Mouse (Mus musculus) lung, postnatal 4 days (tissue): ENCODE measurements at regions not wholly inside any gene's neighbourhood (a gene's known extent, or its start where the extent isn't known, plus 50 kb on each side); places are given as distances from the start of the nearest gene placed in this dataset.

ENCODE experiments used
- DNase-seq, 2 experiments: peaks; one replicate each; pipeline ENCODE4 v3.0.0; 2021

DNA sequence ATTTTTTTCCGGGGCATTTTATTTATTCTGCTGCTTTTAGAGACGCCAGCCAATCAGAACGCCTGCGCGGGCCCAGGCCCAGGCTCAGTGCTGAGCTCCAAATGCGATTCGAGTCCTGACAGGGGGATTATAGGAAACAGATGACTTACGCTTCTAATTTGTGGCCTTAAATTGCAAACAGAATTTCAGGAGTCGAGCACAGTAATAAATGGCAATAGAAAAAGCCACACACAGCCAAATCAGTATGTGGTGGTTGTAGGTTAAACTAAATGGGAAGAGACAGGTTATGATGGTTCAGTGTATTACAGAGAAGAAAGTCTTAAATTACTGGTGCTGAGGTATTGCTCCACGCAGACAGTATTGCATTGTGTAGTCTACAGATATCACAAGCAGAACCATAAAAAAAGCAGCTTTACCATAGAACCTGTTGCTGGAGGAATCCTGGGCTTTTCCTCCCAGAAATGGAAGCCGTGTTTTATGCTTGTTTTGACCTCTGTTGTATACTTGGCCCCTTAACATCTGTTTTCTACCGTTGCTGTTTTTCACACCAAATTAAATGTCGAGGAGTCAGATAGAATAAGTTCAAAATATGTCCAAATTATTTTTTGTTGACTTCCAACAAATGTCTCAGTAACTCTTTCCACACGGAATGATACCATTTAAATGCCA, 110.2 kb upstream of the Zeb2 start:
- DNase-seq, result no peak

DNA sequence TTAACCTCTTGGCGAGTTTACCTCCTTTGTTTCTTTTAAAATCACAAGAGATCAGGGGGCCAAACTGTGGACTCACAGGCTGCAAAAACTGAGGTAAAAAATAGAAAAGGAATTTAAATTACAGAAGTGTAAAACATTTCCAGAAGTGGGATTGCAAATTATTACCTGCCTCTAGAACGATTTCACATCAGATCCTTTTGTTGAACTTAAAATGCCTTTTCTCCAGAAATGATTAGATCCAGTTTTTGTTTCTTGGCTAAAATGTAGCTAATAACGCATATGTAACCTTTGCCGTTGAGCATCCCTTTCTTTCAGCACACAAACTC, 108.8 kb upstream of the Zeb2 start:
- DNase-seq, result no peak

DNA sequence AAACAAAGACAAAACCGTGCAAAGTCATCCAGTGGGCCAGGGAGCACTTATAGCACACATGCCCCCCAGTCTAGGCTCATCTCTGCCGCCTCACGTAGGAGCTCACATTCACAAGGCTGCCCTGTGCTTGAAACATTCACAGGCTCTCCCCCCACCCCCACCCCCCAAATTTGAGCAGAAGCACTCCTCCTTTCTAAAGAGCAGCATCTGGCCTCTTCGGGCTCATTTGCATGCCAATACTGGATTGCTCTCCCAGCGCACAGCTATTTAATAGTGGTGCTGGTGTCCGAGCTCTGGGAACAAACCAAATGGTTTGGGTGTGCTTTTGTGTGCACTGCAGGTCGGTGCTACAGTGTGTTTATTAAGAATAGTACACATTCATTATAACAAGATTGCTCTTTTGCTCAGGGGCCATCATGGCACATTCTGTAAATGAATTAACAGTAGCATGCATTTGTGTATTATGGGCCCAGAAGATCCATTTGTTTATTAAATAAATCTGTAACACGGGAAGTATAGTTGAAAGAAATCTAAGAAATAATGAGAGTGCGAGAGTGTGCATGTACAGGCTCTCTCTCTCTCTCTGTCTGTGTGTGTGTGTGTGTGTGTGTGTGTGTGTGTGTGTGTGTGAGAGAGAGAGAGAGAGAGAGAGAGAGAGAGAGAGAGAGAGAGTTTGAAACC, 108.3 kb upstream of the Zeb2 start:
- DNase-seq, result no peak

DNA sequence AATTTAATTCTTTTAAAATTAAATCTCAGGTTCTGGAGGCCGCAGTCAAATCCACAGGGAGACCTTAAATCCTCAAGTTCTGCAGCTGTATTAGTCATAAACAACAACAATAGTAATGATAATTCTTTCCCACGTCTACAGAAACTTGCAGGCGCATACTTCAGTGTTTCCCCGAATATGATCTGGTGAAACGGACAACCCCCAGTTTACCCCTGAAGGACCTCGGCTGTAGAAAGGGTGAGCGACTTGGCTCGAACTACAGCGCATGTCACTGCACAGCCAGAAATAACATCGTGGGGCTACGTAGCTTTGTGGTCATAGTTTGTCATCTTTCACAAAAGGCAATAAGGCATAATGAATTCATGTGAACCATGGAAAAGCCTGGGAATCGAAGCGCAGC, 105.0 kb upstream of the Zeb2 start:
- DNase-seq, result no peak

DNA sequence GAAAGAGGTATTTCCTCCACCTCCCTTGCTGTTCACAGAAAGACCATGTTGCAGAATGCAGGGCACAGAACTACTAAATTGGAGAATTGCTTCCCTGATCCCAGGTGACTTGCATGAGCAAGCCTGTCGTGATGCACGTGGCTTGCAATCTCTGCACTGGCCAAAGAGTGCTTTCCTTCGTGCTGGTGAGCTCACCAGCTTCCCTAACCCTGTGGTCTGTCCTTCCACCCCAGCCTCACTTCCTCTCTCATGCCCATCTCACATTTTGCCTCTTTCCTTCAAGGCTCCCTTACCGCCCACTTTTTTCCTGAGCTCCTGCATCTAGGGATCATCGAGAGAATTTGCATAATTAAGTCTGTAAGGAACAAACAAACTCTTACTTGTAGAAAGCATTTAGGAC, 102.7 kb upstream of the Zeb2 start:
- no peak for DNase-seq

DNA sequence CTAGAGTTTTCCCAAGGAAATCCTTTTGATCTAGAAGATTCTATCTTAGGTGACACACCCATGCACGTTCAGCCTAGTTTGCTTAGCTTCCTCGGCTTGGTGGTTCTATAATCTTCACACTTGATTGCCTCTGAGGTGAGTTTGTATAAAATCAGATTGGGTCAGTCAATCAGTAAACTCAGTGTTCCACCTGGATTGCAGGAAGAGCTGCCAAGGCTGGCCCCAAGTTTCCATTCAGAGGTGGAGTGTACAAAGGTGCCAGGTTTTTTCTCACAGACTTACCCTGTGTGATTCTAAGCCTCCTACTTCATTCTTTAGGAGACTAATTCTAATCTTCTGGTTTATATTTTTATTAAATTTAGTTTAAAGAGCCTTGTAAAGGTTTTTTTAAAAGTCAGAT, 95.6 kb upstream of the Zeb2 start:
- no peak for DNase-seq

DNA sequence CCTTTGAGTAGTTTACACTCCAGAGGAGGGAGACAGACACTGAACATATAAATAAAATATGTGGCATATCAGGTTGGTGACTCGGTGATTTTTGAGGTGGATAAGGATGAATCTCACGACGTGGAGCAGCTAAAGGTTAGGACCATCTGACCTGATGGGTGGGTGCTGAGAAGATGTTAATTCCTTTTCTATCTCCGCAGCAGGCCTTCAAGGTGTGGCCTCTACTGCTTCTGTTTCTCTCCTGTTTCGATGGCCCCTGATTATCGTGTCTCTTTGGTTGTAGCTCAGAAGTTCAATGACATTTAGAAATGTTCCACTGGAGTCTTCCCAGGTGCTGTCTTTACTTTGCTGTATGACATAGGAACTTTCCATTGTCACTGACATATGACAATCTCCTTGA, 91.3 kb upstream of the Zeb2 start:
- DNase-seq, result no peak

DNA sequence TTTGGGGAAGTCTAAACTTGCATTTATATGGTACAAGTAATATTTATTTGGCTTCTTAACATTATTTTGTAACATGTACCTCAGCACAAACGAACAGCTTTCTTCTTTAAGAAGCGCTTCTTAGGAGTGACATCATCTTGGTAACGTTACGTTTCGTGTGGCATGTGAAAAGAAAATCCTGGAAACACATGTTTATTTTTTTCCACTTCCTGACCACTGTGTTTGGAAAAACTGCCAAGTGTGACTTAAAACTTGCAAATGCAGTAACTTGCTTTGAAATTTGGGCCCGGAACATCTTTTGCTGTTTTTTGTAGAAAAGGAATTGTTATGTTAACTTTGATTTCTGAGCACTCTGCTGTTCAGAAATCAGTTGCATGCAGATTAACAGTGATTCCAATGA, 88.6 kb upstream of the Zeb2 start:
- no peak for DNase-seq

DNA sequence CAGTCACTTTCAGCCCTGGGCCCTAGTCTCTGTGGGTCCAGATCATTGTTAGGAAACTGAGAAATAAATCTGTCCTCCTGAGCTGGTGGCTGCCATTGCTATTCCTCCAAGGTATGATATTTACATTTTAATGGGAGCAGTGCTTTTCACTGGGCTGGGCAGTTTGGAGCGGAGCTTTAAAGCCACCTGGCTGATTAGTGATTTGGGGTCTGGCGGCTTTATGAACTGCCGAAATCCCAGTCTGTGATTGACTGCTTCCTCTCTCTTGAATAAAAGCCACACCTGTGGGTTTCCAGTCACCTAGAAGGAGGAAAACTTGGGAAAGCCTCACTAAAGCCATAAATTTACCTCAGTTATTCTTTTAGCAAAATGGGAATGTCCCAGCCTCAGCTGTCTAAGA, 88.0 kb upstream of the Zeb2 start:
- DNase-seq, result no peak

DNA sequence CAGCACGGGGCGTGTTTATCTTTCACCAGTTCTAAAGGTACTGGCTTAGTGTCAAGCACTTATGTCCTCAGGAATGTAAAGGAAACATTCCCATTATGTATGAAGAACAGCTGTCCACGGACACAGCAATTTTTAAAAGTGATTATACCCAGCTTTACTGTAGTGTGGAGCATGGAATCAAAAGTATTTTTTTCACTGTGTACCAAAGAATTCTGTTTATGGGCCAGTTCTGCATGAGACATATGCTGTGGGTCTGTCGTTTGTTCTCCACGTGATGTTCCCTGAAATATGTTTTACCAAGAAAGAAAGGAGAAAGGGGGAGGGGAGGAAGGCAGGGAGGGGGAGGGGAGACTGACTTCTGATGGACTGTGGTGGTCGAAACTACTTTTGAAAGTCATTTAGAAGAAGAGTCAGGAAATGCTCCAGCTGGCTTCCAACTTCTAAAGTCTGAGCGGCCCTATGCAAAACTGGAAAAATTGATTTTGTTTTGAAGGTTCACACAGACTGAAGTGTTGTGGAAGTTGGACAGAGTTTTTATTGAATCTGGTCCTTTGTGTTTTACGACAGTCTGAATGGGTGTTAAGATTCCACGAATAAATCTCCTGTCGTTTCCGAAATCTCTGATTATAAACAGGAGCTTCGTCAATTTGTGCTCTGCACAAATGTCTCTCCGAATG, 80.9 kb upstream of the Zeb2 start:
- no peak for DNase-seq

DNA sequence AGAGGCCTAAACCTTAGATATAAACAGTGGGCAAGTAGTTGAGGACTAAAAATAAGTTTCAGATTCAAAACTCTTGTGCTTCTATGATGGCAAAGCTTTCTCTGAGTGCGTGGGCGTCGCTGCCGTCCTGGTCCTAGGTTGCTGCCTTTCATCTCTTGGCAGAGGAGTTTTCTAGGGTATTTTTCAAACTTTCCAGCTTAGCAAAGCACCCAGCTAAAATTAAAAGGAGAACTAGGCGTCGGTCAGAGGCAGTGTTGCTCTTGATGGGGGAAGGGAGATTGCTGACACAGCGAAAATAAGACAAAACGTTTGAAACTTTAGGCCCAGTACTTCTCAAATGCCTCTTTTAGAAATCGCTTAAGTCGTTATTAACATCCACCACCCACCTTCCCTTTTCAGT, 80.1 kb upstream of the Zeb2 start:
- DNase-seq, result peak in 1 of 2 experiments; percentile 24

DNA sequence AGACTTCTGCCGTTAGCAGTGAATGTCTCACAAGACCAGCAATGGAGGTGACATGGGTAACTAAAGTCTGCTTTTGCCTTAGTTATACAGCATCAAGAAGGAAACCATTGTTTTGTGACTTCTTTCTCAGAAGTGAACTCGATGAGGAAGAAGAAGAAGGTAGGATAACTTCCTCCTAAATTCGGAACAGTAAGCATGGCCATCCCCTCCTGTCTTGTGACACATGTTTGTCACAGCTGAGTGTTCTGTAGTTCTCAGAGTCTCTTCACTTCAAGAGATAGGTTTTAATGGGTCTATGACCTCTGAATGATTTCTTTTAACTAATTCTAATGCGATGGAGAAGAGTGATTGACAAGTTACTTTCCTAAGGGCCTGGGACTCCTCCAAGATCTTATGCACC, 79.3 kb upstream of the Zeb2 start:
- no peak for DNase-seq

DNA sequence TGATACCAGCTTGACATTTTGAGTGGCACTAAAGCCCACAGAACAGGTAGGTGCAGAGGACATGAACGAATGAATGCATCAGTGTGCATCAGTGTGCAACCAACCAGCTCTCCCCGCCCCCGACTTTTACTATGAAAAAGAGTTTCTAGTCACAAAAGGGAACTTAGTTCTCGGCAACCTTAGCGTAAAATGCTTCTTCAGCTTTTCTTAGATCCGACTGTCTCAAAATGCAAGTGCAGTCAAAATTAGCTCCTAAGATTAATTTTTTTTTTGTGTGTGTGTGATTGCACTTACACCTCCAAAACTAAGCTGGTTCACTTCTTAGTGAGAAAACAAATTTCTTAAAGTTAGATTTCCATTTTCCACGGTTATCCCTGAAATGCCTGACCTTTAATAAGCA, 77.1 kb upstream of the Zeb2 start:
- no peak for DNase-seq

DNA sequence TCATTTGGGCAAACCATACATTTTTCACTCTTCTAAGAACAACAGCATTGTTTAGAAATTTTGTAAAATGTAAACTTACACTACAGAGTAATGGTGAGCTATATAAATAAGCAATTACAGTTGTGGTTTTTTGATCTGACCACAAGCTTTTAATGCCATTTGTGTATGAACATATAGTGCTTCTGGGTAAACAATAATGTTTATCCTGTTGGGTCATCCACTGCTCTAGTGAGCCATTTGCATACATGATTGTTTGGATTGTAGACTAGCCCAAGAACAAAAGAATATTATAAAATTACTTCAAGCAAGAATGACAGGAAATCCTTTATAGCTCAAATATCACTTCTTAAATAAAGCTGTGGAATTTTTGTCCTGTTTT, 68.4 kb upstream of the Zeb2 start:
- no peak for DNase-seq

DNA sequence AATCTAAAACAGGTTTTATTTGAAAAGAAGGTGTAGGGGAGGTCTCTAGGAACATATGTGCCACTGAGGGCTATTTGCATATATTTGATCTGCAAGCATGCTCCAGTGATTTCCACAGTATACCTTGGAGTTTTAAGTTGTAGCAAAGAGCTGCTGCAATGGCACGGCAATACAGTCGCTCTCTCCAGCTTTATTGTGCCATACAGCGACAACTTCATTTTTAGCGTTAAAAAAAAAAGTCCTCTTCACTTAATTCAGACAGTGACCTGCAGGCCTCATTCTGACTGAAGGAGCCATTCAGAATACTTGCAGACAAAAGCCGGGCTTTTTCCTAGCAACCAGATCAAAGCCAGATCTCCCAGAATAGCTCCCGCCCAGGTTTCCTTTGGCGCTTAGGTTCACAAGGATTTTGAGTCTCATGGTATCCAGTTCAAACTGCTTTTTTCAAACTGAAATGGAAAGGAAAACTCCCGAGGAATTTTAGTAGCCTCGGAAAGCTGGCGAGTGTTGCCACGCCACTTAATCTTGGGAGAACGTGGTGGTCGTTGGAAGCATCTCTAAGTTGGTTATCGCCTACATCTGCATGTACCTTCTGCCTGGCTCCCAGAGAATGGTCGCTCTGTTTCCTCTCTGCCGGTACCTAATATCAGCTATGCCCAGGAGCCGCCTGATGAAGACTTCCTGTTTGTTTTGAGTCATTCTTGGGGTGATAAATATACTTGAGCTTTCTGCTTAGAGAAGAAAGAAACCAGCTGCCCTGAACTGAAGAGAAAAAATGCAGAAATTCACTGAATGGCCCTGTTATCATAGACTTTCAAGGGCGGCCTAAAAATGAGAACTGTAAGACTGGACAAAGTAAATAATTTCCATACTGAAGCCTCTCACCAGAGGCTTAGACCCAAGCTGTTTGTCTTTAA, 67.8 kb upstream of the Zeb2 start:
- DNase-seq, result peak; percentile 32 to 50

DNA sequence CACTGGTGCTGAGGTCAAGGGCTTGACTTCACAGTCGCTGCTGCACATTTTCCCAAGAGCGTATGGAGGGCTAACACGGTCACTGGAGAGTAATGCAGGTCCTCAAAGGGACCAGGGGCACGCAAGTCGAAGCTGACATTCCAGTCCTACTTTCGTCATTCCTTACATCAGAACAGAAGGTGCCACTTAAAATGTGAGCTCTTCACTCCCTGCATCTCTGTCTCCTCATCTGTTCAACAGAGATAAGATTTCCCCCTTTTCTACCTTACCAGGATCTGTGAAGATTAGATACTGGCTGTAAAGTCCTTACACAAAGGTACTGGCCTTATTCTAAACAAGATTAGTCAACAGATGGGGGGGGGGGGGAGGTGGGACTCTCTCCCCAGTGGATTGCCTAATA, 67.0 kb upstream of the Zeb2 start:
- DNase-seq, result no peak

DNA sequence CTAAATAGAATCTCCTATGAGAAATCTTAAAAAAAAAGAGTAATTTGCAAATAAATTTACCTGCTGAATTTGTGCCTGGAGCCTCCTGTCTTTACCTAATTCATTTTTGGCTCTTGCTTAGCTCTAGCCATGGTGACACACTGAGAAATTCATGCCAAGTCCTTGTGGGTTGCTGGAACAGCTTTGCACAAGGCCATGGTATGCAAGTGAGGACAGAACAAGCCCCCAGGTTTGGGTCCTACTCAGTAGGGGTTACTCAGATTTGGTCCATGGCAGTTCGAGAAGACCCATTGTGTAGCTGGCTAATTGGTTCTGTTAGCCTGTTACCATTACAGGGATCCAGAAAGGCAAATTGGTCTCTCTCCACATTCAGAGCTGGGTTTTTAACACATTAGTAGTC, 65.7 kb upstream of the Zeb2 start:
- DNase-seq, result no peak

DNA sequence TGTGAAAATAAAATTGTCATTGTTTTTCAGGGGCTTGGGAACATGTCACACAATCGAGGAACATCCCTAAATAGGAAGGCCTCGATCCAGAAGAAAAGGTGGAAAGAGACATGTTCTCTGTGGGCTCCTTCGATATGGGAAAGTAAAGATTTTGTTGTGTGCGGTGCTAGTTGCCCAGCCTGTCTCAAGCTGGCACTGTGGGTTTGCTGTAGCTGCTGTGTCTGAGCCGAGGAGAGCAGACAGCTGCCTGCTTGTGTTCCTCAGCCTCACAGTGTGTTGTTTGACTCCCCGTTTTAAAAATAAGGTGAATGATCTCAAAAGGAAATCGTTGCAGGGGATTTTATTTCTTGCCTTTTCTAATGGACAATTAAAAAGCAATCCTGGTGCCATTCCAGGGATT, 64.4 kb upstream of the Zeb2 start:
- DNase-seq, result no peak

DNA sequence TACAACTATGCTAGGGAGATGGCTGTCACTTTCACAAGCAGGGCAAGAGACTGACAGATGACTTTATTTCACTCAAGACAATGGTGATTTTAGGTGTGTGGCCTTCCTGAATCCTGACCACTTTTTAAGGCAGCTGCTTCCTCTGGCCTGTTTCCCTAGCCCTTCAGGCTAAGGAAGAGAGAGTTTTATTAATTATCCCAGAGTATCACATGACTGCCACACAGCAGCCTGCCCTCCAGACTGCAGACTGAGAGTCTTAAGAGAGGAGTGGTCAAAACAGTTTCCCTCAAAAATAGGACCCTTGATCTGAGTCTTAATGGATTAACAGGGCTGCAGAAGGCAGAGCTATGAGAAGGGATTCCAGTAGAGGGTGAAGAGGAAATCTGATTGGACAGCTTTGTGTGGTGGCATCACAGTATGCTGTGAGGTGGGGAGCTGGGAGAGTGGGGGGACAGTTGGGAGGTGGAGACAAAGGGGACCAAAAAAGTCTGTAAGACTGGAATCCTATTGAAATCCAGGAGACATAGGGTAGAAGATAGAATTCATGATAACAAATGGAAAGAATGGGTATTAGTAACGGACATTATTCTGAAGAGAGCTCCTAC, 61.8 kb upstream of the Zeb2 start:
- DNase-seq, result no peak

DNA sequence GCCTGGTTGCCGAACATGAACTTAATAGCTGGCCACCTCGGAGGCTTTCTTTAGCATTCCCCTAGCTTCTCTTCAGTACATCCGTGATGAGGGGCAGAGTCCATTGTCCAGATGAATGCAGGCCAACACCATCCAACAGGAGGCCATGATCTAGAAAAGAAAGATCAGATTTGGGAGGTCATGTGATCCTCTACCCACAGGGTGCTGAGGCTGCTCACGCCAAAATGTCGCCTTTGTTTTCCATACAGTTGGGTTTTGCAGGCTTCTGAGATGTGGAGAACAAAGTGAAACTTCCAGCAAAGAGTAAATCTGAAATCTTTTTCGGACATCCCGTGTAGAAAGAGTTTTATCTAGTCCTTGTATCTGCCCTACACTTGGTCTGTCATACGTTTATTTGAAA, 55.2 kb upstream of the Zeb2 start:
- no peak for DNase-seq

DNA sequence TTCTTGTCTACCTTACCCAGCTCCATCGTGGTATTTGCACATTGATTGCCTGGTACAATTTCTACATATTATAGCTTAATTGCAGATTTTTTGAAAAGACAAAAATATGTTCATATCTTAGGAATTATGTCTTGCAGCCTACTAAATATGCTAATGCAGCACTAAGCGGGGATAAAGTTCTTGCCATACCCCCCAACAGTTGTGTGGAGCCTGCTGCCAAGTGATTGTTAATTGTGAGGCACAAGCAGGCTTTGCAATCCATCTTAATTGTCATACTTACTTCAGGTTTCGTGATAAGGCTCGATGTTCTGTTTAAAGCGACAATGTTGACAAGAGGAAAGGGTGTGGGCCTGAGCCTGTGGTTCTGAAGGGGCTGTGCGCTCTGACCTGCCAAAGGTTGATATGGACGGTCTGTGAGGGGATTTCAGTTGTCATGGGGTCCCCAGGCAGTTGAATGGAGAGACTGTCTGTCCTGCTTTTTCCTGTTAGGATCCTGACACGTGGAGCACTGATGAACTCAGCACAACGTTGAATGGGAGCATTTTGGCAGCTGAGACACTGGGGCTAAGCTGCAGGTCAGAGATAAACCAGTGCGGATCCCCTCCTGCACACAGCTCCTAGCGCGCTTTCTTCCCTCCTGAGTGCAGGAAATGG, 54.5 kb upstream of the Zeb2 start:
- peak; percentile 32 to 63 for DNase-seq

DNA sequence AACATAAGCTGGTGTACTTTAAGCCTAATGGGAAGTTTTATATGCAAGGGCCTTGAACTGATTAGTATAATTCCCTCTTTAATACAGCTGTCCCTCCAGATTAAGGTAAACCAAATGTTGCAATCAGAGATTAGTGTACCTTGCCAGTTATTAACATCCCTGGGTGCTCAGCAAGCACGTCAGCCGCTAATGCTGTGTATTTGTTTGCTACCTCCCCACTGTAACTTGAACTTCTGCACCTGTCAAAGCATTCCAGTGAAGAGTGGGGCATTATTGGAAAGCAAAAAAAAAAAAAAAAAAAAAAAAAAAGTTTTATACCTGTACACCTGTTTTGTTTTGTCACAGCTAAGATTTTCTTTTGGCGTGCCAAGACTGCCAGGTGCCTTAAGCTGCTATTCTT, 53.1 kb upstream of the Zeb2 start:
- no peak for DNase-seq
